Mouse (Mus musculus): ENCODE data around the gene Ucn2. TPM values are rescaled to one million over a fixed set of nuclear protein-coding genes. Genes with fewer than 3 reads are reported as not detected.

The Ucn2 gene
- polyA plus RNA-seq, 1 experiment = 0.35 TPM

DNA sequence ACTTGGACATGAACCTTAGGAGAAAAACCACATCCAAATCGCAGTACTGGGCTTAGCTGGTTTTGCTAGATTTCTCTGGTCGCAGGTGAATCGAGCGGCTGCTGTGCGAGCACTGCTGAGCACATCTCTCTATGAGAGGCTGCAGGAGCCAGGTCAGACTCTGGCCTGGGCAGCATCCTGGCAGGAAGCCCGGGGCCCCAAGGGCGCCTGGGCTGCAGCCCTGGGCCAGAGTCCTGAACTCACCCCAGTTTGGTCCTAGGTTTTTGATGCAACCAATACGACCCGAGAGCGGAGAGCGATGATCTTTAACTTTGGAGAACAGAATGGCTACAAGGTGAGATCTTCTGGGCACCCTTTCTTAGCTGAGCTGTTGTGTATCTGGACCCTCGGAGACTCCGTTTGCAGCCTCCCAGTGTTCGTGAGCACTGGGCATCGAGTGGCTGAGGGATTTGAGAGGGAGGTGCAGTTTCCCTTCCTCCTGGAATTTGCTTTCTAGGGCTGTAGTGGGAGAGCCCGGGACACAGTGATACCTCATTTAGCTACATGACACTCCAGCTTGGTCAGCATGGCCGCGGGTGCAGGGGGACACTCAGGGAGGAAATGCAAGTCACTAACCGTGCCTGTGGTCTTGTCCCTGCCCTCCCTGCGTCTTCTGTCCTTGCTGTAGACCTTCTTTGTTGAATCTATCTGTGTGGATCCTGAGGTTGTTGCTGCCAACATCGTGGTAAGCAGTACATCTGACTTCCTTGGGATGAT is 21.4 kb downstream of the Ucn2 start:
- no peaks in the 10 kb centered on the region for H3K27me3 ChIP-seq (ENCODE audit: control insufficient read depth, insufficient read depth, low read length)
- no peak overlapping the region for H3K4me3 ChIP-seq (ENCODE audit: control insufficient read depth, low read depth, low read length)
- H3K27ac ChIP-seq (ENCODE audit: control insufficient read depth, insufficient read depth, low read depth, low read length) = no peak overlapping the region
- TF ChIP-seq POLR2A (IDR thresholded peaks at IDR 0.05; ENCODE audit: control insufficient read depth, low read depth, low read length) (no peak), CTCF (IDR thresholded peaks at IDR 0.05; ENCODE audit: control insufficient read depth, insufficient read depth, insufficient replicate concordance, low read depth, low read length) (no peak)
- H3K36me3 ChIP-seq (ENCODE audit: control insufficient read depth, insufficient read depth, low read length) = no peaks in the 10 kb centered on the region; the same call in 1 of the 2 replicates
- no peaks in the 10 kb centered on the region; the same call in 1 of the 2 replicates for H3K4me1 ChIP-seq (ENCODE audit: control insufficient read depth, insufficient read depth, low read length)

DNA sequence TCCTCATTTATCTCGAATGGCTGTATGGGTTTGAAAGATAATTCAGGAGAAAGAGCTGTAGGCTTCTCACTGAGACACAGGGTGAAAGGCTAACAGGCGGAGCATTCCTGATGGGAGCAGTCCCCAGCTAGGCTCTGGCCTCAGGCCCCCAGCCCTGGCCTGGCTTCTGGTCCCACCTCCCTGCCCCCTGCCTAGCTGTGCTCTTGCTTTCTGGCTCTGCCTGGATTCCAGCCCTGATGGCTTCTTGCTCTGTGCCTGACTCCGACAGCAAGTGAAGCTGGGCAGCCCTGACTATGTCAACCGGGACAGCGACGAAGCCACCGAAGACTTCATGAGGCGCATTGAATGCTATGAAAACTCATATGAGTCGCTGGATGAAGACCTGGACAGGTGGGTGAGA is 22.3 kb downstream of the Ucn2 start:
- Histone ChIP-seq H3K4me3 (ENCODE audit: control insufficient read depth, low read depth, low read length) (no peak overlapping the region), H3K27me3 (ENCODE audit: control insufficient read depth, insufficient read depth, low read length) (no peaks in the 10 kb centered on the region), H3K36me3 (ENCODE audit: control insufficient read depth, insufficient read depth, low read length) (peaks cover 1% of the 10 kb centered on the region), H3K4me1 (ENCODE audit: control insufficient read depth, insufficient read depth, low read length) (no peaks in the 10 kb centered on the region; the same call in 1 of the 2 replicates), H3K27ac (ENCODE audit: control insufficient read depth, insufficient read depth, low read depth, low read length) (no peak overlapping the region)
- TF ChIP-seq POLR2A (IDR thresholded peaks at IDR 0.05; ENCODE audit: control insufficient read depth, low read depth, low read length) (no peak), CTCF (IDR thresholded peaks at IDR 0.05; ENCODE audit: control insufficient read depth, insufficient read depth, insufficient replicate concordance, low read depth, low read length) (no peak)

DNA sequence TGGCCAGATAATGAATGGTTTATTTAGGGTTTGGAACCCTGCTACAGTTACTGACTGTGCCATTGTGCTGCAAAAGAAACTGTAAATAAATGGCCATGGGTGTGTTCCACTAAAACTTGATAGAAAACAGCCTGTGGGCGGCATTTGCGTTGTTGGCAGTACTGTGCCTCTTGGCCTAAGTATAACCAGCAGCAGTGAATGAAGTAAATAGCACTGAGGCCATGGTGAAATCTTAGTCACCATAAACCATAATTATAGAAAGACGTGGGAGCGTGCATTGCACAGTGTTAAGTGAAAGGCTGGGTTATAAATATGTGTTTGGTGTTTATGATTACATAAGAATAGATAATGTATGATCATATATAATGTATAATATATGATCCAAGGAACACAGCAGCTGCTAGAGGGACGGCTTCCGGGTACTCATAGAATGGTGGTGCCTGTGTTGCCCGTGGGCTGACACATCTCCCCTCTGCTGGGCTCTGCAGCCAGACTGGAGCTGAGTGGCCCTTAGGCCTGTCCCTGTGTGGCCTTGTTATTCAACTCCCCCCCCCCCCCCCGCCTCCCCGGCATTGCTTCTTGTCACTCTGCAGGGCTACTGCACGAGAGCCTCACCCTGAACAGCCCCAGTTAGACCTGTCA is 23.3 kb downstream of the Ucn2 start:
- Histone ChIP-seq H3K4me1 (ENCODE audit: control insufficient read depth, insufficient read depth, low read length) (no peaks in the 10 kb centered on the region; the same call in 1 of the 2 replicates), H3K4me3 (ENCODE audit: control insufficient read depth, low read depth, low read length) (no peak overlapping the region), H3K36me3 (ENCODE audit: control insufficient read depth, insufficient read depth, low read length) (peaks cover 3% of the 10 kb centered on the region), H3K27ac (ENCODE audit: control insufficient read depth, insufficient read depth, low read depth, low read length) (no peak overlapping the region), H3K27me3 (ENCODE audit: control insufficient read depth, insufficient read depth, low read length) (no peaks in the 10 kb centered on the region)
- no peak for TF ChIP-seq POLR2A (IDR thresholded peaks at IDR 0.05; ENCODE audit: control insufficient read depth, low read depth, low read length)
- TF ChIP-seq CTCF (IDR thresholded peaks at IDR 0.05; ENCODE audit: control insufficient read depth, insufficient read depth, insufficient replicate concordance, low read depth, low read length) = no peak

DNA sequence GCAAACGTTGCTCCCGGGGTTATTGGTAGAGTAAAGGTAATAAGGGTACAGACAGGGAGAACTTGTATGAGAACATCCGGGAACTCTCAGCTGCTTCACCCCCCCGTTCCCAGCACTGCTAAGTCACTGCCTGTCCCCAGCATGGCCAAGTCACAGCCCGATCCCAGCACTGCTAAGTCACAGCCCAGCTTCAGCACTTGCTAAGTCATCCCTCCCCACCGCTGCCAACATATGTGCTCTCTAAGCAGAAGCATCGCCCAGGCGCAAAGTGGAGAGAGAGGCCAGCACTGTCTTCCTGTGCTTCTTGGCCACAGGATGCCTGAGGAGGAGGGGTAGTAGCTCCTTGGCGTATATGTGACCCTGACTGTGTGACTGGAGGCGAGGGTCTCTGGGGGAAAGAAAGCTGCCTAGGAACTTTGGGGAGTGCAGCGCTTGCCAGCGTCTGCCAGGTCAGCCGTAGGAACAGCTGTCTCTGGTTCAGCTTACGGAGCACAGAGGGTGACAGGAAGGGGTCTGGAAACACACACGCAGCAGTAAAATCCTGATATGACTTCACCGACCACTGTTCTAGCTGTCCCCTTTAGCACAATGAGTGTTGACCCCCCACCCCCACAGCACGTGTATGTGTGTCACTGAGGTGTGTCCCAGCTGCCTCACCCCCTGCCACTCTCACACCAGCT is 24.0 kb downstream of the Ucn2 start:
- TF ChIP-seq POLR2A (IDR thresholded peaks at IDR 0.05; ENCODE audit: control insufficient read depth, low read depth, low read length) = no peak
- no peak for TF ChIP-seq CTCF (IDR thresholded peaks at IDR 0.05; ENCODE audit: control insufficient read depth, insufficient read depth, insufficient replicate concordance, low read depth, low read length)
- Histone ChIP-seq H3K36me3 (ENCODE audit: control insufficient read depth, insufficient read depth, low read length) (peaks cover 3% of the 10 kb centered on the region), H3K4me3 (ENCODE audit: control insufficient read depth, low read depth, low read length) (no peak overlapping the region), H3K4me1 (ENCODE audit: control insufficient read depth, insufficient read depth, low read length) (no peaks in the 10 kb centered on the region; the same call in 1 of the 2 replicates), H3K27ac (ENCODE audit: control insufficient read depth, insufficient read depth, low read depth, low read length) (no peak overlapping the region), H3K27me3 (ENCODE audit: control insufficient read depth, insufficient read depth, low read length) (no peaks in the 10 kb centered on the region)

DNA sequence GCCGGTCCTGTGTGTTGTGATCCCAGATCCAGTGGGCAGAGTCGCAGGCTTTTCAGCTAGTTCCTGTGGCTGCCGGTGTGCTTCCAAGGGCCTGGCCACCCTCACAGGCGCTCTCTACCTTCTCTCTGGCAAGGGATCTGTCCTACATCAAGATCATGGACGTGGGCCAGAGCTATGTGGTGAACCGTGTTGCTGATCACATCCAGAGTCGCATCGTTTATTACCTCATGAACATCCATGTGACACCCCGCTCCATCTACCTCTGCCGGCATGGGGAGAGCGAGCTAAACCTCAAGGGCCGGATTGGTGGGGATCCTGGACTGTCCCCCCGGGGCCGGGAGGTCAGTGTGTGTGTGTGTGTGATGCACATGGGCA is 24.5 kb downstream of the Ucn2 start:
- Histone ChIP-seq H3K36me3 (ENCODE audit: control insufficient read depth, insufficient read depth, low read length) (peaks cover 3% of the 10 kb centered on the region), H3K4me3 (ENCODE audit: control insufficient read depth, low read depth, low read length) (no peak overlapping the region), H3K27me3 (ENCODE audit: control insufficient read depth, insufficient read depth, low read length) (no peaks in the 10 kb centered on the region), H3K27ac (ENCODE audit: control insufficient read depth, insufficient read depth, low read depth, low read length) (no peak overlapping the region), H3K4me1 (ENCODE audit: control insufficient read depth, insufficient read depth, low read length) (no peaks in the 10 kb centered on the region; the same call in 1 of the 2 replicates)
- TF ChIP-seq CTCF (IDR thresholded peaks at IDR 0.05; ENCODE audit: control insufficient read depth, insufficient read depth, insufficient replicate concordance, low read depth, low read length) (no peak), POLR2A (IDR thresholded peaks at IDR 0.05; ENCODE audit: control insufficient read depth, low read depth, low read length) (no peak)

DNA sequence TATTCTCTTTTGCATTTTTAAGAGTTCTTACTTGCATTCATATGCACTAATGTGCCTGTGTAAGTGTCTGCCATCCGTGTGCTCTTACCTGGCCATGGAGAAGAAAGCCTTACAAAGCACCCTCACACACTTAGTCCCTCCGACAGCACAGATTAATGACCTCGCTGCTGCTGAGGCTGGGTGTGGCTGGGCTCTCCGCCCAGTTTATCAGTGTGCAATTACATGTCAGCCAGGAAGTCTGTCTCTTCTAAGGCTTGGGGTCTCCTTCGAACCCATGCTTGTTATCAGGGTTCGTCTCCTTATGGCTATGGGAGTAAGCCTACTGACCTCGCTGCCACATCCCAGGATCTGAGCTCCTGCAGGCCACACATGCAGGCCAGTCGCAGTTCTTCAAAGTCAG is 29.6 kb downstream of the Ucn2 start:
- Histone ChIP-seq H3K4me1 (ENCODE audit: control insufficient read depth, insufficient read depth, low read length) (no peaks in the 10 kb centered on the region; the same call in 1 of the 2 replicates), H3K27ac (ENCODE audit: control insufficient read depth, insufficient read depth, low read depth, low read length) (no peak overlapping the region), H3K4me3 (ENCODE audit: control insufficient read depth, low read depth, low read length) (no peak overlapping the region), H3K36me3 (ENCODE audit: control insufficient read depth, insufficient read depth, low read length) (peaks cover 3% of the 10 kb centered on the region), H3K27me3 (ENCODE audit: control insufficient read depth, insufficient read depth, low read length) (no peaks in the 10 kb centered on the region)
- no peak for TF ChIP-seq POLR2A (IDR thresholded peaks at IDR 0.05; ENCODE audit: control insufficient read depth, low read depth, low read length)
- TF ChIP-seq CTCF (IDR thresholded peaks at IDR 0.05; ENCODE audit: control insufficient read depth, insufficient read depth, insufficient replicate concordance, low read depth, low read length) = no peak

DNA sequence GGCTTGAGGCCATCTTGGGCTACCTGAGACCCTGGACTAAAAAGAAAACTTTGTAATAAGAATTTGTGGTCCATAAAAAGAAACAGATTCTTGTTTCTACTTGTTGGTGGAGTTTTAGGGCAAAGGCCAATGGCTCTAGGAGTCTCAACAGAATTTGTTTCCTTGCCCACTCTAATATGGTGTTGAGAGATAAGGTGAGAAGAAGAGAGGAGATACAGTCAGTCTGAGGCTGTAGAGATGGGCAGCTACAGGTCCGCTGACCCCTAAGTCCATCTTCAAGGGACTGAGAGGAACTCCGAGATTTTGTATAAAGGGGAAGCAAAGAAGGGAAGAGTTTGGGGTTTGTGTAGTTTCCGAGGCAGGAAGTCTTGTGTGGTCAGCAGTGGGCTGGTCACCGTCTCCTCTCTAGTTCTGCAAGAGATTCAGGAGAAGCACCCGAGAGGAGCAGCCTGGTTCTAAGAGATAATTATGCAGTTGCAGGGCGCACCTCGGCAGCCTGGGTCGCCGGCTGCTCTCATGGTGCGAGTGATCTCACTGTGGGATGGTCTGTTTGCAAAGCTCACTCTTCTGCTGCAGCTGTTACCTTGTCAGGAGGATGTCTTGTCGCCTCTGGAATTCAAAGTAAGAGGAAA is 31.3 kb downstream of the Ucn2 start:
- Histone ChIP-seq H3K27me3 (ENCODE audit: control insufficient read depth, insufficient read depth, low read length) (no peaks in the 10 kb centered on the region), H3K27ac (ENCODE audit: control insufficient read depth, insufficient read depth, low read depth, low read length) (no peak overlapping the region), H3K4me3 (ENCODE audit: control insufficient read depth, low read depth, low read length) (no peak overlapping the region), H3K36me3 (ENCODE audit: control insufficient read depth, insufficient read depth, low read length) (peaks cover 3% of the 10 kb centered on the region), H3K4me1 (ENCODE audit: control insufficient read depth, insufficient read depth, low read length) (no peaks in the 10 kb centered on the region)
- TF ChIP-seq POLR2A (IDR thresholded peaks at IDR 0.05; ENCODE audit: control insufficient read depth, low read depth, low read length) = no peak
- no peak for TF ChIP-seq CTCF (IDR thresholded peaks at IDR 0.05; ENCODE audit: control insufficient read depth, insufficient read depth, insufficient replicate concordance, low read depth, low read length)

All from testis, adult 2 months (tissue).